Mouse (Mus musculus) A20 (cell line): ENCODE data around the gene Gdf7.

Experiments used
- DNase-seq: peaks from one replicate; pipeline ENCODE4 v3.0.0-alpha.2; 2011; ENCODE audit warnings: low read depth, low spot score

The Gdf7 gene

DNA sequence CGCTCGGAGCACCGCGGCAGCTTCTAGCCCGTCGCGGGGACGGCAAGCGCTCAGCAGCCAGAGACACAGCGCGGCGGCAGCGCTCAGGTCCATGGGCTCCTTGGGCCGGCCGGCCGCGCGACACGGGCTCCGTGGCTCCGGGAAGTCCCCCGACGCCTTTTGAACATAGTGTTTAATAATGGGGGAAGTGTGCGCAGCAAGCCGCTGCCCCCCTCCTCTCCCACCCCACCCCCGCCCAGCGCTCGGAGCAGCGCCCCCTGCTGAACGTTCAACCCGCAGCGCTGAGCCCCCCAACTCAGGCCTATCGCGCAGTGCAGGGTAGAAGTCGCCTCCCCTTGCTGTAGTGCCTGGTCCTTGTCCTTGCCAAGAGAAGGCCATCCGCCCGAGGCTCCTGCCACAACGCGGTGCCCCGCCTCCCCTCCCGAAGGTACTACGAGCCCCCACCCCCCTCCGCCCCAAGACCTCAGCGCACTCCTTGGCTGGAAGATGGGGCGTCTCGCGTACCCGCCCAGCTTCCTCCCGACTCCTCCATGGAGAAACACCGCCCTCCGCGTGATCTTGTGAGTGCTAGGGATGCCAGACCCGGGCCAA lies at the start of gene Gdf7:
Gdf7 (minus strand) TSS at position 114 of the 591 bp plus-strand sequence.
- no peak for DNase-seq

DNA sequence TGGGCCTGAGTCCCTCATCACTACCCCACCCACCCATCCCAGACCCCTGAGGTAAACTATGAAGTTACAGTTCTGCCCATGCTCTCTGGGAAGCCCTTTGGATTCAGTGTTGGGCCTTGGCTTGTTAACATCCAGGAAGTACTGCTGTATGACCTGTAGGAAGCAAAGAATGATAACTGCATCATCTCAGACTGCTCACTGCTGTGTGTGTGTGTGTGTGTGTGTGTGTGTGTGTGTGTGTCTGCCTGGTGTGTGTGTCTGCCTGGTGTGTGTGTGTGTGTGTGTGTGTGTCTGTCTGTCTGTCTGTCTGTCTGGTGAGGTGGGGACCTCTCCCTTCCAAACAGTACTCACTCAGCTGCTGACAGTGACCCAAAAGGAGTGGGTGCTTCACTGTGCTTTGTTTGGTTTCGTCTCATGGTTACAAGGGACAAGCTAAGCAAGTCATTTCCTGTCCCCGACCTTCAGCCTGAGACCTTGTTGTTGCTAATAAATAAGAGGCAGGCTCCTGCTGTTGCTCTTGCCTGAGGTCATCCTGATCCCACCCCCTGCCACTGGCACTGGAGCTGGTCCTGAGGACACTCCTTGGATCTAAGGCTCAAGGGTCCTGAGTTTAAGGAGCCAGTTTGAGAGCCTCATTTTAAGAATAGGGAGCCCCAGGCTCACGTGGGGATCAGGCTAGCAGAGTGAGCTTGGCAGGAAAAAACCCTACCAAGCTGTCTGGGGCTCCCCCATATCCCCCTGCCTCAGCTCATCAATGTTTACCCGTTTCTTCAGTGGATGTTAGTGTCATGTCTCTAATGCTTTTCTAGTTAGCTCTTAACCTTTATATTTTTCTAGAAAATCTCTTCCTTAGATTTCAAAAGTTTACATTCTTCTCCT lies 49.5 kb upstream of the Gdf7 start:
- DNase-seq: peak; percentile 81

DNA sequence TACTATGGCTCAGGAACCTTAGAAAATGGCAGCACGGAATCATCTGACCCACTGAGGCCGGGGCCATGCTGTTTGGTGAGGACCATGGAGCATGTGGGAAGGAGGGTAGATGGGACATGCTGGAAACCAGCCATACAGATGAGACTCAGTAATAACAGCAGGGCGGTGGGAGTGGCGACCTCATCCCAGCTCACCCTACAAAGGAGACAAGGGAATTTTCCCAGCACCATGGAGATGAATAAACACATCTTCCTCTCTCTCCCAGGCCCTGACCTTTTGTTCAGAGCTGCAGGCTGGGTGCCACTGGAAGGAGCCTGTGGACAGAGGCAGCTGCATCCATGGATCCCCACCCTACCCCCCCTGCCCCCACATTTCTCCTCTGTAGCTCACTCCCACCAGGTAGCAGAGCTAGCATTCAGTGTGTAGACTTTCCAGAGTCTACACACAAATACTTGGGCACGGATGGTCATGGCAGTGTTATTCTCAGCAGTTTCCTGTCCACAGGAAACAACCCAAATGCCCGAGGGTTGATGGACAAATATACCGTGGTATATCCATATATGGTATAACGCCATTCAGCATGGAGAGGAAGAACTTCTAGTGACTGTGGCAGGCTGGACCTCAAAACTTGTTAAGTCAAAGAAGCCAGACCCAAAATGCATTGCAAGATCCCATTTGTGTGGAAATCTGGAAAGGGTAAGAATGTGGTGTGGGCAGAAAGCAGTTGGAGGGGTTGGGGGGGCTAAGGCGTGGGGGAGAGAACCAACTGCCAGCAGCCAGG lies 47.2 kb upstream of the Gdf7 start:
- DNase-seq: no peak

DNA sequence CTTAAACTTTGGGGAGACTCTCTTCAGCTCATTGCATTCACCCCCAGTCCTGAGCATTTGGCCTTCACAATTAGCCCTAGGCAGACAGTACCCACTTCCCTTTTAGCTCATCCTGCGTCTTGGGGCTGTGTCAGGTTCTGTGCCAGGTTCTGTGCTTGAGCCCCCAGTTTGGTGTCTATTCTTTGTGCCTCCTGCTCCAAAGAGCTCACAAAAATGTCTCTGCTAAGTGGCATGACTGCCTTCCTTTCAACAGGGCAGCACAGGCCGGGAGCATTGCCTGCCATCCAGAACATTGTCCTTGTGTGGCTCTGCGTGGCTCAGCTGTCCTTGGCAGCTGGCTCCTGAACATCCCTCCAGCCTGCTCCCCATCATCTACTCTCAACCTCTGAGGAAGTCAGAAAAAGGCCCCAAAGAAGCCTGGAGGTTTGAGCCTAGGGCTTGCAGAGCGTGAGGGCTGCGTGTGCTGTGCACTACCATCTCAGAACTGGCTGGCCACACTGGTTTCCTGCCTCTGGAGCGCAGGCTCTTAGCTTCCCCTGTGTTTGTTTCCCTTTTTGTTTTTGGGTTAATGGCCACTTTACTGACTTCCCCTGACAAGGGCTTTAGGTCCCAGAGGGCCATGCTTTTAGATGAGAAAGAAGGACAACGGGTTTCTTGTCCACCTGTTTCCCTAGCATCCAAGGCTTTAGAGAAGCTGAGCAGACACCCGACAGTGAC lies 46.1 kb upstream of the Gdf7 start:
- DNase-seq: peak; percentile 86

DNA sequence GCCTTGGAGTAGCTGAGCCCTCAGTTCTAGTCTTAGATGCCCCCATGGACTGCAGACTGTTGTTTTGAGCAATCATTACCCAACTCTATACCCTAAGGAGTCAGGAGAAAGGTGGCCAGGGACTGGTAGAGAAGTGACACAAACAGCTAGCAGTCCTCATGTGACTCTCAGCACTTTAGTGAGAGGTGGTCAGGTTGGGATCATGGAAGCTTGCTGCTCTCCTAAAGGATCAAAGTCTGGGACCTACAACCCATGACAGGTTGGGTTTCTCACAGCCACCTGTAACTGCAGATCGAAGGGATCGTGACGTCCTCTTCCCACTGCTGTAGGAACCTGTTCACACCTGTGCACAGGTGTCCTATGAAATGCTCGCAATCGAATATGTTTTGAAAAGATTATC lies 43.8 kb upstream of the Gdf7 start:
- DNase-seq: no peak

DNA sequence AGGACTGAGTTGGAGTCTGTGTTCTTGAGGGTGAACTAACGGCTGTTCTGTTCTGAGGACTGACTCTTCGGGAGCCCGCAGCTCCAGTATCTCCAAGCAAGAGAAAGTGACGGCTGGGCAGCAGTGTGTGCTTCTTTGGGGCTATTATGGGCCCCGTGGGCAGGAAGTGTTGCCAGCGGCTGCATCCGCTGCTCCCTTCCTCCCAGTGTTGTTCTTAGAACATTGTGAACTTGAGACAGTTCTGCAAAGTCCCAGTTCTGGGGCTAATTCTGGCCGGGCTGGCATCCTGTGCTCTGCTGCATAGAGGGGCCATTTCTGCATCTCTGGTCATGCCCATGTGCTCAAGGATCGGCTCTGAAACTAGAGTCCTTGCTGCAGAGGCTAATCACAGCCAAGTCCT lies 43.1 kb upstream of the Gdf7 start:
- no peak for DNase-seq

DNA sequence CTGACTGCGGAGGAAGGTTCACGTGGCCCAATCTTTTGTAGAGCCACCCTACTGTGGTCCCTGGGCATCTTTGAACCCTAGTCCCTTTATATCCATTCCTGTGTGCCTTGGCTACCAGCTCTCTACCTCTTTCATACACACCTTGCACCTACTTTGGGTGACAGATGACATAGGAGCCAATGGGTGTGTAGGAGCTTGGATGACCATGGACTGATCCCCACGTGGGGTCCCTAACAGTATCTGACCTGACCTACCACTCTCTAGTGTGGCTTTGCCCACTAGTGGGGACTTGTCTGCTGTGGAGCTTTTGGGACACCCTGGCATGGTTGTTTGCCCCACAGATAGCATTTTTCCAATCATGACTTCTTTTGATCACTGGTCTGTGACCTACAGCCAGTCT lies 41.6 kb upstream of the Gdf7 start:
- DNase-seq: no peak

DNA sequence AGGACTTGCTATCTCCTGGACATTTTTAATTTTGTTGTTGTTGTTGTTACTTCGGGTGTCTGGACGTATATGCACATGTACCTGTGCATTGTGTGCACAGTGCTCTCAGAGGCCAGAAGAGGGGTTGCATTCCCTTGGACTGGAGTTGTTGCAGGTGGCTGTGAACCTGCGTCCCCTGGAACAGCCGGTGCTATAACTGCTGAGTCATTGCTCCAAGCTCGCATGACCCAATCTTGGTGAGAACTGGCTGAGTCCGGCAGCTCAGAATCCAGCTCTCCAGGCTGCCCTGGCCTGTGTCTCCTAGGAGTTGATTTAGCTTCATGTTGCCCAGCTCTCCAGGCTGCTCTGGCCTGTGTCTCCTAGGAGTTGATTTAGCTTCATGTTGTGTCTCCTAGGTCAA lies 39.3 kb upstream of the Gdf7 start:
- no peak for DNase-seq

DNA sequence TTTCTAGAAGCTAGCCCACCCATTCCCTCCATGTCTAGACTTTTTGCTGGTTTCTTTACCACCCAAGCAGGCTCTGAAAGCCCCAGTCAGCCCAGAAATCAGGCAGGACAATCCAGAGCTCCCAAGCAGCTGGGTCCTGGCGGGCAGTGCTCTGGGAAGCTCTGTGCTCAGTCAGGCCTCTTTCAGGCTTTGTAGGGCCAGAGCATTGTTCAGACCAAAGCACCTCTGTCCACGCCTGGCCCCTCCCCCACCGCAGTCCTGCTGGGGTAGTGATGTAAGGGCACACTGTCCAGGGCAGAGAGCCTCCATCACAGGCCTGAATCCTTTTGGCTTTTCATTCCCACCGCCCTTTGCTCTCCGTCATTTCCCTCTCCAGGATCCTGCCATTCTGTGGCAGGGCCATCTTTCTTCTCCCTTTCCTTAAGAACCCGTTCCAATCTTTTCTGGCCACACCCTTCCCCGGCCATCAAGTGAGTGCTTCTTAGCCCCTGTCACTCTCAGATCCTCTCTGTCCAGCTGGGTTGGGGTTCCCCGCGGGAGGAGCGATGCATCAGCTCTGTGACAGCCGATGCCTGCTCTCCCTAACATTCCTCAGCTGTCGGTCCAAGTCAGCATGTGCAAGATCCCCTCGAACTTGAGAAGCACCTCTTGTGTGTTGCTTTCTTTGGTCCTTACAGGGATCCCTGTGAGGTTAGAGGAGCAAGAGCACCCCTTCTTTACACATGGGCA lies 38.0 kb upstream of the Gdf7 start:
- no peak for DNase-seq

DNA sequence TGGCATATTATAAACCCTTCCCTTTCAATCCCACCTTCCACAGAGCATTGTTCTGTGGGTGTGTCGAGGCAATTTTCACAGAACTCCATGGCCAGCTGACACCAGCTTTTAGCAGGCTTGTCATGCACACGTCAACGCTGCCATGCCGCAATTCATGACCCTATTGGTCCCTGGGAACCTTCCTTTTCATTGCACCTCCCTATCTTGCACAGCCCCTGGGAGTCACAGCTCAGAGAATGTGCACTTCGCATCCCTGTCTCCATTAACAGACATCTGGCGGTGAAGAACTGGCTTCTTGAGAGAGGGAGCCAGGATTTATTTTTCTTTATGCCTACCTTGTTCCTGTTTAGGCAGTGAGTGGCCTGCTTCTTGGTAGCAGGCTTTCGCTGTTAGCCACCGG lies 37.2 kb upstream of the Gdf7 start:
- no peak for DNase-seq

DNA sequence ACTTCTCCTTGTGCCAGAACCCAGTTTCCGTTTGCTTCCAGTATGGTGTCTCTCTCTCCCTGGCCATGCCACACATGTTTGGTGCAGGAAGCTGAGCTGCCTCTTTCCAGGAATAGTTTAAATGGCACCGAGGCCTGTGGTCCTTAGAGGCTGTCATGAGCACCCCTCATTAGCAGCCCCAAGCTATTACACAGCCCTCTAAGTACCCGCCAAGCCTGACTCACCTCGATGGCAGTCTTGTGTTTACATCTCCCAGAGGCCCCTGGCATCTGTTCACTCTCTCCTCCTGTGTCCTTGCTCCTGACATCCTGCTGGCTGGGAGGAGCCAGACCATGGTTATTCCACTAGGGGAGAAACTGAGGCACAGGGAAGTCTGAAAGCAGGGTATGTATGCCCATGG lies 36.7 kb upstream of the Gdf7 start:
- no peak for DNase-seq

DNA sequence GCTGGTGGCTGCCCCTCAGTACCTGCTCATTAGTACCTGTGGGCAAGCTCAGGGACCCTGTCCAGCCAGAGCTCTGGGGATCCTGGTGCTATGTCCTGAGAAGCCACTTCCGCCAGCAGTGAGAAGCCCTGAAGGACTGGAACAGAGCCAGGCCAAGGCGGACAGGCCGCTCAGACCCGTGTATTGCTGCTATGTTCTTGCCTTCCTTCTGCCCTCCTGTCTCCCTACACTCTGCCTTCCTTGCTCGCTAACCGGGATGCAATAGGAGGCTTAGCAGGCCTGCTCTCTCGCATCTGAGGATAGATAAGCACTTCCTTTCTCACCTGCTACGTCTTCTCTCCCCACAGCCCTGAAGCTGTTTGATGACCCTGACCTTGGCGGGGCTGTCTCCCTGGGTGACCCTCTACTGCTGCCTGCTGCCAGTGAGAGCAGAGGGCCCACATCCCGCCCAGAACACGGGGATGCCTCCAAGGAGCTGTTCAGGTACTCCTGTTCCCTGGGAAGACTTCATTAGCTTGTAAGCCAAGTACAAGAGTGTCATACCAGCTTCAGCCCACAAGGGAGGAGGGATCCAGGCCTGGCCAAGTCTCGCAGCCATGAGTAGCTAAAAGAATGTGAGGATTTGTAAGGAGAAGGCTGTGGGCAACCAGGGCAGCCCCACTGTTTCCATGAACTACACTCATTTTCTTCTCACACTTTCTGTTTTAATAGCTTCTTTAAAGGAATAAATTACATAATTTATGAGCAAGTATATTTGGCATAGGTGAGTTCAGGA lies 35.7 kb upstream of the Gdf7 start:
- DNase-seq: no peak

DNA sequence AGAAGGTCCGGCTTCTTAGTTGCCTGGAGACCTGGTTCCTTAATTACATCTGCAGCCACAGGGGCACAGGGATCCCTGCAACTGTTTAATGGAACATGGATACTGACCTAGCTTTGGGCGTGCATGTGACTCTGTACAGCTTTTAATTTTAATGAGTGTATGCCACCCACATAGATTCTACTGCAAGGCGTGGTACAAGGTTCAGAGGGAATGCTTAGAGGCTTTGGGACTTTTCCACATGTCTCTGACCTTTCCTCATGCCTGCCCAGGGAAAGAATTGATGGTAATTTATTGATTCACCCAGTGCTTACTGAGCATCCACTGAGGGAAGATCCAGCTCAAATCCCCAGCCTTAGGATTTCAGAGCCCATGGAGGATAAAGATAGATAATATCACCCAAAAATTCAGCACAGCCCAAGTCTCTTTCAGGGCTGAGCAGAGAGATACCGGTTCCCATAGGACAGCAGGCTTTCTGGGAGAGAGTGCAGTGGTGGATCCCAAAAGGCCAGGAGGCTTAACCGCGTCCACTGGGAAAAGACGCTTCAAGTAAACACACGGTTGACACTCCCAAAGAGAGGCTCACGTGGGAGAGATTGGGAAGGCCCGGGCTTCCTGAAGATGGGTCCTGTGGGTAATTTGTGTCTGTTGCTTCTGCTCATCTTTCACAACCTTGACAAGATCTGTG lies 35.0 kb upstream of the Gdf7 start:
- no peak for DNase-seq

DNA sequence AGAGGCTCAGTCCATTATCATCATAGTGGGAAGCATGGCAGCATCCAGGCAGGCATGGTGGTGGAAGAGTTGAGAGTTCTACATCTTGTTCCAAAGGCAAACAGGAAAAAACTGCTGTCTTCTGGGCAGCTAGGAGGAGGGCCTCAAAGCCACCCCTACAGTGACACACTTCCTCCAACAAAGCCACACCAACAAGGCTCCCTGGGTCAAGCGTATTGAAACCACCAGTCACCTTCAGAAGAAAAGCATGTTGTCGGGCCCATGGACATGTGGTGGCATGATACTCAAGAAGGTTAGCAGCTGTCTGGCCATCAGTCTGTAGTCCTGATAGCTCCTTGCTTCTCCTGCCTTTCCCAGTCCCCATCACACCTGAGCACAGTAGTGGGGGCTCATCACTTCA lies 33.7 kb upstream of the Gdf7 start:
- no peak for DNase-seq

DNA sequence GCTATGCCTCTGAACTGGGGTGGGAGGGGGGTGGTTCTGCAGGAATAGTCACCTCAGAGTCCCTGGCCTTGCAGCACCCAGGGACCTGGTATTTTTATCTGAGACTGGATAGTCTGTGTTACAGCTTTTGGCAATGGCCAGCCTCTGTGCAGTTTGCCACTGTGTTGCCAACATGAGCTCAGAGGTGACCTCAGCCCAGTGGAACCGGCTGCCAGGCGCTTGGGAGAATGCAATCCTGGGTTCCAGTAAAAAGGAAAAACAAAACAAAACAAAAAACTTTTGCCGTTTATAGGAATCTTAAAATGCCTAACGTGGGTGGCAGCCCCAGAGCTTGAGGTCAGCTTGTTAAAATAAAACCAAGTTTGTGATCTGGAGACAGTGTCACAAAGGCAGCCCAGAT lies 32.5 kb upstream of the Gdf7 start:
- no peak for DNase-seq

DNA sequence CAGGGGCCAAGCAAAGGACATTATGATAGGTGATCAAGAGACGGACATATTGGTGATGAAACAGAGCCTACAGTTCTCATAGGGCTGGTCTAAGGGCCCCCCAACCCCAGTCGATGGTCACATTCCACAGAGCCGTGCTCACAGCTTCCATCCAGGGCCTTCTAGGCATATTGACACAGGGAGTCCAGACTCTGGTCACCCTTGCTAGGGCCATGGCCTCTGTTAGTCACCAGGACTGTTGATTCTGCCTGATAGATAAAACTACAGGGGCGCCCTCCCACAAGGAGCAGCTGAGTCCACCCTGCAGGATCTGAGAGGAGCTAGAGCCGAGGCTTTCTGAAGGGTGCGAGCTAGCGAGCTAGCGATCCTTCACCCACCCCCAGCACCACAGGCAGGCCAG lies 31.9 kb upstream of the Gdf7 start:
- DNase-seq: no peak

DNA sequence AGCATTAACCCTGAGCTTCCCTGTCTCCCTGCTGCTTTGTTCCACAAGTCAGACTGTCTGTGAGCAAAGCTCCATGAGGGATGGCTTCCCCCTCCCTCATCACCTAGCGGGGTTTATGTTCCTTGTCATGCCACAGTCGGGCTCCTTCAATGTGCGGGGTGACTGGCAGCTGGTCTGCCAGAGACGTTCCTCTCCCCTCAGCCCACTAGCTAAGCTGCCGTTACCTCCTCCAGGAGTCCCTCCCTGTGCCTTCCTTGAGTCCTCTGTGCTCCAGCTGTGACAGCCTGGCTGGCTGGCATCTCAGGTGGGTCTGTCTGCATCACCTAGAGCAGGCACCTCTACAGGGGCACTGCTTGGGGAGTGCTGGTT lies 30.4 kb upstream of the Gdf7 start:
- no peak for DNase-seq

DNA sequence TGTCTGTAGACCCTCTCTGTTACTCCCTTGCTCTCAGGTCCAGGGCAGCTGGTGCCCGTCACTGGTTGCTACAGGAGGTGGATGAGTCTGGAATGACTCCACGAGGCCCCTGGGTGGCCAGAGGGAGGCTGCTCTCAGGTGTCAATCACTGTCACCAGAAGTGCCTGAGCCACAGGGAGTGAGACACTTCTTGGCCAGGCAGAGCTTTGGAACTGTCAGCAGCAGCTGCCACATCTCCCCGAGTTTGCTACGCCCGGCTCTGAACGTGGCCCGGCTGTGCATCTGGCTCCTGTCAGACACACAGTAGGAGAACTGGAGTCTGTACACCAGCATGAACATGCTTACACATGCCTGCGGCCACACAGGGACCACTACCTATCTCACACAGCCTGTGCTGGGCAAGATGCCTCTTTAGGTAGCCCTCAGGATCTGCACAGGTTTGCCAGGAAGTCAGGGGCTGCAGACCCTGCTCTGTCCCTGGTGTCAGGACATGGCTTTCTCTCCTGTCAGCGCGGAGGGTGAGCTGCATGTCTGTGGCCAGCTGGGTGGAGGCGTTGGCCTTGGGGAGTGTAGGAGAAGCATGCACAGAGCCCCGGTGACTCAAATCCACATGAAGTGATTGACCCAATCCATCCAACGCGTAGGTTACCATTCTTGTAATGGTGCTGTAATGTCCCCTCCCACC lies 29.9 kb upstream of the Gdf7 start:
- DNase-seq: no peak

DNA sequence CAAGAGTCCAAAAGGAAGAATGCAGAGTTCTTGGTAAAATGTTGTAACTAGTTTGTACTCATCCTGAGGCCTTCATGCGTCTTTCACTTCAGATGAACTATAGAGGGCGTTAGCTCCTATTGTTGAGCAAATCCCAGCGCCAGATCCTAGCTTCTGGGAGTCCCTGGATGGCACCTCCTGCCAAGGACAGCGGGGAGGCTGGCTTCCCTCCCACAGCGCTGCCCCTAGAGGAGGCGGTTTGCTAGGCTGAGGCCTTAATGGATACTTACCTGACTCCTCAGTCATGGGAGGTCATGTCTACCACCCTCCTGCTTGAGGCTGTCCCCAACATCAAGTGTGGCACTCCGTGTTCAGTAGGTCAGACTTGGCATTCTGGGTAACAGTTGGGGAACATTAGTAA lies 27.5 kb upstream of the Gdf7 start:
- no peak for DNase-seq

DNA sequence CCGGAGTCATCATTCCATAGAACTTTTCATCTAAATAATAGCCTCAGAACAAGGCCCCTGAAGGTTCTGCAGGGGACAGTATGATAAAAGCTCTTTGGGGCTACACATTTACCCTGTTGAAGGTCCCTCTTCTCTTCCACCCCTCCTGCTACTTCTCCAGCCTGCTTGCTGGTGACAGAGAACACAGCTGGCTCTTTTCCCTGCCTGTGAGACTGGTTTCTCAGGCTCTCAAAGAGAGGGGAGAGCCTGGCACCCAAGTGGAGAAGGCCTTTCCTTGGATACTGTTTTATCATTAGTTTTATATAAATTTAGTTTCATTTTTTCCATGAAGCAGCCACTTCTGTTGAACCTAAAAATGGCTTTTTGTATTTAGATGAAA lies 25.9 kb upstream of the Gdf7 start:
- no peak for DNase-seq
